Mouse (Mus musculus): ENCODE data around the gene Arnt2. TPM values are rescaled to one million over a fixed set of nuclear protein-coding genes. Genes with fewer than 3 reads are reported as not detected.

The Arnt2 gene
- polyA plus RNA-seq, 1 experiment from 2014 or later = 74.6 TPM

DNA sequence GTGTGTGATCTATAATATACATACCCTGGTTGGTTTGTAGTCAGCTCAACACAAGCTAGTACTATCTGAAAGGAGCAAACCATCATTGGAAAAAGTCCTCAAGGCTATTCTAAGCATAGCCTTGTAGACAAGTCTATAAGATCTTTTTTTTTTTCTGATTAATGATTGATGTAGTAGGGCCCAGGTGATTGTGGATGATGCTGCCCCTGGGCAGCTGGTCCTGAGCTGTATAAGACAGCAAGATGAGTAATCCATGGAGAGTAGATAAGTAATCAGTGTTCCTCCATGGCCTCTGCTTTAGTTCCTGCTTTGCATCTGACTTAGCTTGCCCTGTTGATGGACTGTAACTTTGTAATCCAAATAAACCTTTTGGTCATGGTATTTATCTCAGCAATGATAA, 11.8 kb upstream of the Arnt2 start:
- Histone ChIP-seq H3K4me2 (no peak overlapping the region), H3K9me3 (no peaks in the 10 kb centered on the region), H3K4me3 (no peak overlapping the region), H3K36me3 (no peaks in the 10 kb centered on the region), H3K27me3 (no peaks in the 10 kb centered on the region), H3K4me1 (replicated peaks) (no peaks in the 10 kb centered on the region), H3K9ac (no peak overlapping the region), H3K27ac (replicated peaks) (no peak overlapping the region)
- no peak for ATAC-seq (ENCODE audit: low FRiP score, low read depth)

DNA sequence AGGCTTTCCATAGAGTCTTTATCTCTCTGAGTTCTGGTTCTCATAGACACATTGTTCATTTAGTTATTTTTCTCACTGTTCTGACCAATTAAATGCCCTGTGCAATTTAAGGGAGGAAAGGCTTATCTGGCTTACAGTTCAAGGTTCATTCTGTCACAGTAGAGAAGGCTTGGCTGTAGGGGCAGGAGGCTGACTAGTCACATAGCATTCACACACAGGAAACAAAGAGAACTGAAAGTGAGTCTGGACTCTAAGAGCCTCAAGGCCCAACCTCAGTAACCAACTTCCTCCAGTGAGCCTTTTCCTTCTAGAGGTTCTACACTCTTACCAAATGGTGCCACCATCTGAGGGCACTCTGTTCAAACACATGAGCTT, 11.3 kb upstream of the Arnt2 start:
- Histone ChIP-seq H3K27me3 (no peaks in the 10 kb centered on the region), H3K4me3 (no peak overlapping the region), H3K27ac (replicated peaks) (no peak overlapping the region), H3K9ac (no peak overlapping the region), H3K36me3 (no peaks in the 10 kb centered on the region), H3K4me1 (replicated peaks) (no peaks in the 10 kb centered on the region), H3K9me3 (no peaks in the 10 kb centered on the region), H3K4me2 (no peak overlapping the region)
- no peak for ATAC-seq (ENCODE audit: low FRiP score, low read depth)

DNA sequence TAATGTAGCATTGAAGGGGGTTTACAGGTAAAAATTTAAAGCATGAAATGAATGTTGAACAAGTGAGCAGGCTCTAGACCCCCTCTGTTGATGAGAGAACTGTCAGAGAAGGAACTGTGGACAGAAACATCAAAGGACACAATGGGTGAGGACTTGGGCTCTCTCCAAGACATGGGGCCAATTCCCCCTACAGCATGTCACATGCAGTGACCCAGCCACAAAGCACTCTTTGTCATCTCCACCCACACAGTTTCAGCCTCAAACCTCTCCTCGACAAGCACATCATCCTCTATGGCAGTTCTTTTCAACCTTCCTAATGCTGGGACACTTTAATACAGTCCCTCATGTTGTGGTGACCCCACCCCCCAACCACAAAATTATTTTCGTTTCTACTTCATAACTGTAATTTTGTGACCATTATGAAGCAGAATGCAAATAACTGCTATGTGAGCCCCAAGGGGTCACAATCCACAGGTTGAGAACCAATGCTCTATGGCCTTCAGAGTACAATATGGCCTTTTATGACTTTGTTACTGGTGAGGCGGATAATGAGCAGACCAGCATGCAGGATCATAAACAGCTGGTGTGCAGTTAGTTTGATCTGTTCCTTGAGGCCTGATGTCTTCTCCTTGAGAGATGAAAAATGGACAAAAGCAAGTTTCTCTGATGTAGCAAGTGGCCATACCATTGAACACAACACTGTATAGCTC, 10.8 kb upstream of the Arnt2 start:
- Histone ChIP-seq H3K9me3 (no peaks in the 10 kb centered on the region), H3K36me3 (no peaks in the 10 kb centered on the region), H3K4me1 (replicated peaks) (no peaks in the 10 kb centered on the region), H3K27me3 (no peaks in the 10 kb centered on the region), H3K27ac (replicated peaks) (no peak overlapping the region), H3K4me3 (no peak overlapping the region), H3K9ac (no peak overlapping the region), H3K4me2 (no peak overlapping the region)
- WGBS = 57% methylated on average over 3 of the region's 3 CpGs
- ATAC-seq (ENCODE audit: low FRiP score, low read depth) = no peak; the same call in 1 of the 2 replicates

DNA sequence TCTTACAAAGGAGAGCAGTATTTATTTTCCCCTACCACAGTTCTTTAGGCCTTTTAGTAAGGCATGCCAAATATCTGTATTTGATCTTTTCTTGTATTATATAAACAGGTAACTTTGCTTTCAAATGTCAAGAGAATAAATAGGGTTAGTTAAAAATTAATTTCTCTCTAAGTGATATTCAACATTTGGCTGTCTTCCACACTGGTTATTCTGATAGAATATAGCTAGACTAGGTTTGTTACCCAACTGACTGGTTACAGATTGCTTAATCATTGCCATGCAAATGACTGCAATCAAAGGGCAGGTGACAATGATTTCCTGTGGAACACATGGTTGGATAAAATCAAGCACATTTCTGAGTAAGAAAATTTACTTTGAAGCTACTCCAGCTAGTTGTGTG, 7.5 kb upstream of the Arnt2 start:
- Histone ChIP-seq H3K4me3 (no peak overlapping the region), H3K9ac (no peak overlapping the region), H3K36me3 (no peaks in the 10 kb centered on the region), H3K4me1 (replicated peaks) (no peaks in the 10 kb centered on the region), H3K9me3 (no peaks in the 10 kb centered on the region), H3K27ac (replicated peaks) (no peak overlapping the region), H3K4me2 (no peak overlapping the region), H3K27me3 (no peaks in the 10 kb centered on the region)
- ATAC-seq (ENCODE audit: low FRiP score, low read depth) = no peak

DNA sequence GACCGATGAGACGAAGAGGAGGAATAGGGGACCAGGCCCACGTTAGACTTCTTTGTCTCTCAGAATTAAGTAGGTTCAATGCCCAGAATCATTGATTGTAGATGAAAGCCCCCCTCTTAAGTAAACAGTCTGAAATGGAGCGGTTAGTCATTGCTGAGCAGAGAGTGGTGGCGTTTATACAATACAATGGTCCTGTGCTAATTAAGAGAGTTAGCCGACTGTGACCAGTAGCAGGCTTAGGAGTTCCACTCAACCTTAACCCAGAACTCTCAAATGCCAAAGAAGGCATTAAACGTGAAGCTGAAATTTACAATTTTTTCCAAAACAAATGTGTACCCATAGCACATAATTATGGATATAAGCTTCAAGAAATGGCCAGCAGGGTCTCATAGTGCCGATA, 2.6 kb upstream of the Arnt2 start:
- Histone ChIP-seq H3K9ac (no peak overlapping the region), H3K9me3 (no peaks in the 10 kb centered on the region), H3K4me2 (no peak overlapping the region), H3K36me3 (no peaks in the 10 kb centered on the region), H3K4me1 (replicated peaks) (peaks cover 29% of the 10 kb centered on the region), H3K4me3 (no peak overlapping the region), H3K27ac (replicated peaks) (no peak overlapping the region), H3K27me3 (no peaks in the 10 kb centered on the region)
- WGBS = 55% methylated on average over 8 of the region's 8 CpGs
- no peak for ATAC-seq (ENCODE audit: low FRiP score, low read depth)

DNA sequence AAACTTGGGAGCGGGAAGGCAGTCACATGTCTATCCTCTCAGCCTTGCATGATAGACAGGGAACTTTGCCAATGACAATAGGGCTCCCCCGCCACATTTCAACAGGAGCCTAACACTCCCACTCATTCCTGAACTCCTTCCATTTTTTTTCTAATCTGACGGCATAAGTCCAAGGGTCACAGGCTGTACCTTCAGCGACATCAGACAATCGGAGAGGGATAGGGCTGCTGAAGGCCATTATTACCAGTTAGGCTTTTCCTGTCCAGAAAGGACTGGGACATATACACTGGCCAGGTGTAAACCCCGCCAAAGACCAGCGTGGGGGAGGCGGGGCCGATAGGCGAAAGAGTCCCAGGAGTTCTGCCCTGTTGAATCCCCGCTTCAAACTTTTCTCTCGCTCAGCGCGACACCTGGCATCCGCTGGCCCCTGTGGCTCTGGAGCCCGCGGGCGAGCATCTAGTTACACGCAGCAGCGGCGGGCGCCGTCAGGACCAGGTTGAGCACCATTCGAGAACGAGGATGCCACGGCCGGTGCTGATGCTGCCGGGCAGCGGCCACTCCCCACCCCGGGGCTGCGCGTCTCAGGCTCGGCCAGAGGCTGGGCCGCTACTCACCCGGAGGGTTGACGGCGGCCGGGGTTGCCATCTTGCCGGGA, 608 bp downstream of the Arnt2 start:
- Histone ChIP-seq H3K27ac (replicated peaks) (peak overlapping the region; percentile 89), H3K4me2 (peak overlapping the region; percentile 74), H3K36me3 (no peaks in the 10 kb centered on the region), H3K27me3 (no peaks in the 10 kb centered on the region), H3K4me1 (replicated peaks) (peaks cover 36% of the 10 kb centered on the region), H3K4me3 (peak overlapping the region; percentile 85), H3K9ac (peak overlapping the region; percentile 66), H3K9me3 (no peaks in the 10 kb centered on the region)
- WGBS = under 1% methylated on average over 35 of the region's 39 CpGs
- peak; percentile 83 for ATAC-seq (ENCODE audit: low FRiP score, low read depth)

DNA sequence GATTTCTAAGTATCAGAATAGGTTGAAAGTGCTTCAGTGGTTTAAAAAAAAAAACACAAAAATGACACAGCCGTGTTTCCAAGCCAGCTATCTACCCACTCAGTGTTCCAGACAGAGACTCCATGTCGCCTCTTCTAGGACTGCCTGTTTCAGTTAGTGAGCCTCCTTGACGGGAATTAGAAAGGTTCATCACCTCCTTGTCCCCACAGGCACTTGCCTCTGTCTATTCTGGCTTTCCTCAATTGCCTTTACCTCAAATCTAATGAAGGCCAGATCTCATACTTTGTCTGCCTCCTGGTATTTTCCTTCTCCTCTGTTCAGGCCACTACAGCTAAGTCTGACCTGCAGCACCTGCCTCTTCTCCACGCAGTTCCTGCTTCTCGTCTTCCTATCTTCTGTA, 1.7 kb downstream of the Arnt2 start:
- no peaks in the 10 kb centered on the region for H3K9me3 ChIP-seq
- peak overlapping the region; percentile 89; the same call in 1 of the 2 replicates for H3K27ac ChIP-seq (replicated peaks)
- no peaks in the 10 kb centered on the region for H3K36me3 ChIP-seq
- H3K4me3 ChIP-seq = peak overlapping the region; percentile 85
- H3K4me1 ChIP-seq (replicated peaks) = peaks cover 46% of the 10 kb centered on the region
- H3K4me2 ChIP-seq = peak overlapping the region; percentile 74
- 64% methylated on average over 5 of the region's 5 CpGs for WGBS
- H3K27me3 ChIP-seq = no peaks in the 10 kb centered on the region
- H3K9ac ChIP-seq = no peak overlapping the region
- no peak for ATAC-seq (ENCODE audit: low FRiP score, low read depth)

DNA sequence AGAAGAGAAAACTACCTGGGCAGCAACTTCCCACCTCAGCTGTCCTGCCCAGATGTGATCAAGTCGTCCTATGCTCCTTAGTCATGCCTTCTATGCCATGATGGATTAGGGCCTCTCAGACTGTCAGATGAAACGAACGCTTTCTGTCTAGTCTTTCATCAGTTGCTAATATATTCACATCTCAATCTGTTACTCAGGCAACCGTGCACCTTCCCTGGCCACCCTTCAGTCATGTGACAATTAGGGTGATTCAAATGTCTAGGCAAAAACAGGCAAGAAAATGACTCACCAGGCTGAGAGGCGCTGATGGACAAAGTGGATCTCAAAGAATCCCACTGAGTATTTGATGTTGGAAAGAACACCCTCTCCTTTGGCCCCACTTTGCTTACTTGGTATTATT, 6.6 kb downstream of the Arnt2 start:
- H3K27me3 ChIP-seq = no peaks in the 10 kb centered on the region
- no peak overlapping the region for H3K27ac ChIP-seq (replicated peaks)
- no peak overlapping the region for H3K9ac ChIP-seq
- H3K4me1 ChIP-seq (replicated peaks) = peaks cover 54% of the 10 kb centered on the region
- WGBS = 12% methylated on average over 5 of the region's 5 CpGs
- H3K36me3 ChIP-seq = no peaks in the 10 kb centered on the region
- H3K9me3 ChIP-seq = no peaks in the 10 kb centered on the region
- no peak overlapping the region for H3K4me3 ChIP-seq
- ATAC-seq (ENCODE audit: low FRiP score, low read depth) = no peak
- H3K4me2 ChIP-seq = no peak overlapping the region

DNA sequence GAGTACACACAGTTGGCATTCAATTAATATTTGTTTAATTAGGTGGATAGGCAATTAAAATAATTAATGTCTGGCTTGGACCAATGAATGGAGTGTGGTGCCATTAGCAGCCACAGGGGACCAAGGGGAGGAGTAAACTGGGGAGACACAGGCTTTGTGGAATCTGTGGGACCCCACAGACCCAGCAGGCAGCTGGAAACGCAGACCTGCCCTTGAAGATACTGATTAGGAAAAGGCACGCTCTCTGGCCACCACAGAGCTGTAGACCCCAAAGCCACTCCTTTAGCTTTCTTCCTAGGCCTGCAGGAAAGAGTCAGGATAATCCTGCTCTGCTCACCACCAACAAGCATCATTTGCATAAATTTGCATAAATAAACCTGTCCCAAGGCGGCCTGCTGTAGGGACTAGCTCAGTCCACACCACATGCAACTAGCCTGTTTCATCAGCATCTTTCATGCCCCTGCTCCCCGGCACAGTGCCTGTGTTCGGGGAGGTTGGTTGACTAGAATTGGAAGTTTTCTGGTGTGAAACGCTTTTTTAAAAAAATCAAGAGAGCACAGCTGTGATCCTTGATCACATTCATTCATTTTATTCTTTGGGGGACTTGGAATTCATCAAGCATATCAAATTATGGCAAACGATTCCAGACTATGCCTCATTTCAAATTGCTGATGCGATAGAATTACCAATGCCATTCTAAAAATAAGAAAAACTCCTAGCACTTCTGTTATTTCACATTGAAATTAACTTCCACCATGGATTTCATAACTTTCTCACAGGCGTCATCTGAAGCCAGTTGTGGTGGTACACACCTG, 8.1 kb downstream of the Arnt2 start:
- peaks cover 54% of the 10 kb centered on the region for H3K4me1 ChIP-seq (replicated peaks)
- H3K36me3 ChIP-seq = no peaks in the 10 kb centered on the region
- H3K4me3 ChIP-seq = no peak overlapping the region
- ATAC-seq (ENCODE audit: low FRiP score, low read depth) = peak; percentile 79
- no peak overlapping the region for H3K9ac ChIP-seq
- H3K4me2 ChIP-seq = 0 out of 2 replicates have a peak overlapping the region, but pooled peaks have one; percentile 11
- WGBS = 19% methylated on average over 9 of the region's 9 CpGs
- H3K9me3 ChIP-seq = no peaks in the 10 kb centered on the region
- no peaks in the 10 kb centered on the region for H3K27me3 ChIP-seq
- H3K27ac ChIP-seq (replicated peaks) = peak overlapping the region; percentile 73

DNA sequence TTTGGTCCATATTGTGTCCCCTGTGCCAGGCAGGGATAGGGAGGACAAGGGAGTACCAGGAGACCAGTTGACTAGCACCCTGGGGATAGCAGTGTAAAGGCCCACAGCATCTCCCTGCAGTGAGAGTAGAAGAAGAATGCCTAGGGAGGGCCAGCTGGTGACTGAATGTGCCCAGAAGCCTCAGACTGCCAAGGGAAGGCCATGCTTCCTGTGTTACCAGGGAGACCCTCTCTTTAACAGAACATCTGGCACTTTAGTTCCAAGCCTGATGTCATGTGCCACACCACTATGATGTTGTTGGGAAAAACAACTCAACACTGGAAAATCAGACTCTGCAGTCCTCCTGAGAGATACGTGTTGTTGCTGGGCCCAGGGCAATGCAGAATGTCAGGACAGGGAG, 12.7 kb downstream of the Arnt2 start:
- Histone ChIP-seq H3K4me3 (no peak overlapping the region), H3K27me3 (no peaks in the 10 kb centered on the region), H3K27ac (replicated peaks) (no peak overlapping the region), H3K9me3 (no peaks in the 10 kb centered on the region), H3K4me2 (no peak overlapping the region), H3K9ac (no peak overlapping the region), H3K4me1 (replicated peaks) (peaks cover 36% of the 10 kb centered on the region), H3K36me3 (no peaks in the 10 kb centered on the region)
- ATAC-seq (ENCODE audit: low FRiP score, low read depth) = peak; percentile 31; the same call in 1 of the 2 replicates
- 18% methylated on average over 1 of the region's 1 CpGs for WGBS

DNA sequence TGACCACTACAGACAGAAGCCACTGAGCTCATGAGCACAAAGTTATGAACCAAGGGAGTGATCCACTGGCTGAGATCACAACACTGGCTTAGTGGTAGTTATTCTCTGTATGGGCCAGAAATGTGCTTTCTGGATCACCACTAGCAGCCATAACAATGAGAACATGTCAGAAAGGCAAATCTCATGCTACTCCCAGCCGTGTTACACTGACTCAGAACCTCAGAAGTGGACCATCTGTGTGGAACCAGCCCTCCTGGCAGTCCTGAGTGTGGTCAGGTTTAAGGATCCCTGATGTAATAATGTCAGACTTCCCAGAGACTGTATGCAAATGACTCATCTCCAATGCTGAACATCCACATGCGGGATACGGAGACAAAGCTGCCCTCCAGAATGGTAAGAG, 13.4 kb downstream of the Arnt2 start:
- H3K27ac ChIP-seq (replicated peaks) = no peak overlapping the region
- no peaks in the 10 kb centered on the region for H3K36me3 ChIP-seq
- peaks cover 28% of the 10 kb centered on the region for H3K4me1 ChIP-seq (replicated peaks)
- no peak overlapping the region for H3K4me3 ChIP-seq
- H3K4me2 ChIP-seq = no peak overlapping the region
- no peak for ATAC-seq (ENCODE audit: low FRiP score, low read depth)
- no peak overlapping the region for H3K9ac ChIP-seq
- H3K27me3 ChIP-seq = no peaks in the 10 kb centered on the region
- 91% methylated on average over 3 of the region's 3 CpGs for WGBS
- H3K9me3 ChIP-seq = no peaks in the 10 kb centered on the region

DNA sequence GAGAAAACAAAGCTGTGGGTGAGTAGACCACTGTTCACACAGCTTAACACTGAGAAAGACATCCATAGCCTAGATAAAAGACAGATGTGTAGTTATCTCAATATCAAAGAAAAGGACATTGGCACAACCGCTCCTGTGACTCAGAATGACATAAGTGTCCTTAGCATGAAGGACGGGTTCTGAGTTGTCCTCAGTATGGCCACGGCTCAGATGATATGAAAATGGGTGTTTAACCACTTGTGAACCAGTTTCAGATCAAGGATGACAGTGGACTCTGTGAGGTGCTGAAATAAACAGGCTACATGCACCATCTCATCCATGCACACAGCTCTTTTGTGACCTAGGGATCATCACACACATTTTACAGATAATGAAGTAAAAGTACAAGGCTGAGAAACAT, 22.1 kb downstream of the Arnt2 start:
- no peak overlapping the region for H3K9ac ChIP-seq
- no peak overlapping the region for H3K27ac ChIP-seq (replicated peaks)
- no peaks in the 10 kb centered on the region for H3K36me3 ChIP-seq
- ATAC-seq (ENCODE audit: low FRiP score, low read depth) = no peak
- H3K4me3 ChIP-seq = no peak overlapping the region
- H3K4me2 ChIP-seq = no peak overlapping the region
- no peaks in the 10 kb centered on the region for H3K27me3 ChIP-seq
- WGBS = 82% methylated on average over 3 of the region's 3 CpGs
- H3K4me1 ChIP-seq (replicated peaks) = no peaks in the 10 kb centered on the region
- no peaks in the 10 kb centered on the region for H3K9me3 ChIP-seq
